In the genomic region with DNA sequence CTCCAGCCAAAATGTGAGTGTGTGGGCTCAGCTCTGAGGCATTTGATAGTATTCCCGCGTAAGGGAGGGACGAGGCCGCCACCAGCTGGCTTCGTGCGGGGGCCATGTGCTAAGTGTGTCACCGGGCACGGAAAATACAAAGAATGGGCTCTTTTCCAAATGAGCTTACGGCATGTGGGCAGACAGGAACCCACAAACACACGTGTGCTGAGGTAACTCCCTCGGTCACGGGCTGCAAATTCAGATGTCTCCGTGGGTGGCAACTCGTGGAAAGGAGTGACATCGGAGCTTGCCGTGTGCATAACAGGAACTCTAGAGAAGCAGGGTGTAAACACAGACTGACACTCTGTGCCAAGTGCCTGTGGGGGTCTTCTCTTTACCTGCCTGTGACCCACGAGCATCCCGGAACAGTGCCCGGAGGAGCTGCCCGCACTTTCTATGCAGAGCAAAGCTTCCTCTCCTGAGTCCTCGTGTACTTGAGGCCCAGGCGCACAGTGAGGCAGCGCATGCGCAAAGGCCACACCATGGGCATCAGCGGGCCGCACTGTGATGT, we compare ENCODE assay signal across 8 mouse cellular contexts.
DNase-seq lines count a peak whose midpoint lies in the region; ATAC-seq lines count a peak whose summit lies in the region.
"Had no signal": no experiment of that assay in that cellular context is flagged by ENCODE, and none has a peak within 500 bp of the region (broad histone marks: within the 10 kb centered on the region; RNA-seq: fewer than 3 reads in every experiment).

No protein-coding gene starts in this region.

- DNase-seq in kidney, postnatal 4 days, result peak; percentile 18 to 47
- DNase-seq in kidney, postnatal 25 days, result no peak
- peak; percentile 60 for DNase-seq in embryonic facial prominence, embryonic 14.5 days (ENCODE audit: low spot score)
- DNase-seq in heart, postnatal 10 days, result peak; percentile 42 to 53
- no peak for DNase-seq in spleen, adult 12 weeks (ENCODE audit: low spot score)
- DNase-seq in thymus, adult 18-20 months, result no peak

- no peaks in the 10 kb centered on the region for H3K36me3 ChIP-seq in embryonic facial prominence, embryonic 14.5 days (ENCODE audit: control insufficient read depth, insufficient read depth, low read length)
- no peaks in the 10 kb centered on the region for H3K36me3 ChIP-seq in lung, embryonic 16.5 days (ENCODE audit: control insufficient read depth, insufficient read depth, low read length)
- H3K36me3 ChIP-seq: limb, embryonic 13.5 days had no signal

- intact Hi-C loops in heart, postnatal 10 days (cut with DNase I), result no loop called here

- H3K9me3 ChIP-seq in embryonic facial prominence, embryonic 14.5 days (ENCODE audit: control insufficient read depth, low read length), result no peaks in the 10 kb centered on the region
- no peaks in the 10 kb centered on the region for H3K9me3 ChIP-seq in lung, embryonic 16.5 days (ENCODE audit: control insufficient read depth, low read length)
- H3K9me3 ChIP-seq: limb, embryonic 13.5 days had no signal

- H3K27me3 ChIP-seq in embryonic facial prominence, embryonic 14.5 days (replicated peaks; ENCODE audit: control insufficient read depth, insufficient read depth, low read length), result no peaks in the 10 kb centered on the region
- no peaks in the 10 kb centered on the region for H3K27me3 ChIP-seq in lung, embryonic 16.5 days (ENCODE audit: control insufficient read depth, insufficient read depth, low read depth, low read length)
- H3K27me3 ChIP-seq: limb, embryonic 13.5 days had no signal

- H3K9ac ChIP-seq in embryonic facial prominence, embryonic 14.5 days (ENCODE audit: low read depth, low read length), result no peak overlapping the region
- no peak overlapping the region for H3K9ac ChIP-seq in lung, embryonic 16.5 days (ENCODE audit: low read length)
- H3K9ac ChIP-seq: limb, embryonic 13.5 days had no signal

- 53% methylated on average over 26 of the region's 26 CpGs for WGBS in embryonic facial prominence, embryonic 14.5 days
- 57% methylated on average over 26 of the region's 26 CpGs for WGBS in lung, embryonic 16.5 days

- H3K4me2 ChIP-seq in embryonic facial prominence, embryonic 14.5 days (ENCODE audit: low read depth, low read length), result no peak overlapping the region
- no peak overlapping the region for H3K4me2 ChIP-seq in lung, embryonic 16.5 days (ENCODE audit: low read depth, low read length)
- H3K4me2 ChIP-seq: limb, embryonic 13.5 days had no signal

- peak overlapping the region; percentile 63 for H3K27ac ChIP-seq in embryonic facial prominence, embryonic 14.5 days (replicated peaks; ENCODE audit: low read depth, low read length)
- peak overlapping the region; percentile 65 for H3K27ac ChIP-seq in lung, embryonic 16.5 days (ENCODE audit: low read length)
- H3K27ac ChIP-seq: limb, embryonic 13.5 days had no signal

- peaks cover 24% of the 10 kb centered on the region for H3K4me1 ChIP-seq in embryonic facial prominence, embryonic 14.5 days (ENCODE audit: control insufficient read depth, insufficient read depth, low read length)
- H3K4me1 ChIP-seq in lung, embryonic 16.5 days (replicated peaks; ENCODE audit: control insufficient read depth, insufficient read depth, low read length), result peaks cover 22% of the 10 kb centered on the region

- ATAC-seq in embryonic facial prominence, embryonic 14.5 days (ENCODE audit: low read depth), result peak; percentile 8; the same call in 1 of the 2 replicates
- no peak; the same call in 1 of the 2 replicates for ATAC-seq in lung, embryonic 16.5 days (ENCODE audit: low read depth)

- no peak overlapping the region for H3K4me3 ChIP-seq in embryonic facial prominence, embryonic 14.5 days (ENCODE audit: low read depth, low read length)
- no peak overlapping the region for H3K4me3 ChIP-seq in lung, embryonic 16.5 days (ENCODE audit: low read length)
- H3K4me3 ChIP-seq: limb, embryonic 13.5 days had no signal

Comparison
In these comparisons a context has a peak if more than half of its experiments do, and no peak if none do; other contexts are left out.
1. DNase-seq: peak in kidney, postnatal 4 days (2 of 2), embryonic facial prominence, embryonic 14.5 days (single experiment) and heart, postnatal 10 days (2 of 2); none in kidney, postnatal 25 days (0 of 2), spleen, adult 12 weeks (single experiment) and thymus, adult 18-20 months (0 of 2).